Mouse (Mus musculus) midbrain, embryonic 16.5 days (tissue): ENCODE measurements around the gene Tmtc2. TPM values are rescaled to one million over a fixed set of nuclear protein-coding genes. Genes with fewer than 3 reads are reported as not detected.
A peak's percentile ranks its signal among the peaks of the same experiment; 100 is the strongest.

ENCODE experiments used
- ATAC-seq: fragments of 200-750 bp; cut with Nextera tagmentation; 2 replicates; pipeline ENCODE4 v1.8.0; 2017; ENCODE audit warnings: moderate TSS enrichment
- H3K27ac ChIP-seq: fragments of 300-500 bp; sonication (generic); 2 replicates; pipeline ENCODE4 v1.5.1; 2014; ENCODE audit warnings: mild to moderate bottlenecking, low read length, mixed read lengths
- H3K27me3 ChIP-seq: fragments of 300-500 bp; sonication (generic); 2 replicates; pipeline ENCODE4 v1.6.1; 2014; ENCODE audit warnings: low read depth, low read length, mixed read lengths; ENCODE audit not compliant: control insufficient read depth, insufficient read depth
- H3K36me3 ChIP-seq: fragments of 300-500 bp; sonication (generic); 2 replicates; pipeline ENCODE4 v1.6.1; 2014; ENCODE audit warnings: mild to moderate bottlenecking, low read length, moderate library complexity, mixed read lengths; ENCODE audit not compliant: control insufficient read depth, insufficient read depth
- H3K4me1 ChIP-seq: fragments of 300-500 bp; sonication (generic); 2 replicates; pipeline ENCODE4 v1.6.1; 2014; ENCODE audit warnings: mild to moderate bottlenecking, low read length, mixed read lengths; ENCODE audit not compliant: control insufficient read depth, insufficient read depth
- H3K4me2 ChIP-seq: fragments of 300-500 bp; sonication (generic); 2 replicates; pipeline ENCODE4 v1.6.1; 2014; ENCODE audit warnings: mild to moderate bottlenecking, low read length, mixed read lengths
- H3K4me3 ChIP-seq: fragments of 300-500 bp; sonication (generic); 2 replicates; pipeline ENCODE4 v1.5.1; 2014; ENCODE audit warnings: low read depth, mild to moderate bottlenecking, low read length, moderate library complexity, mixed read lengths
- H3K9ac ChIP-seq: fragments of 300-500 bp; sonication (generic); 2 replicates; pipeline ENCODE4 v1.6.1; 2014; ENCODE audit warnings: low read depth, low read length, mixed read lengths
- H3K9me3 ChIP-seq: fragments of 300-500 bp; sonication (generic); replicated peaks from 2 replicates; pipeline ENCODE4 v1.6.1; 2014; ENCODE audit warnings: mild to moderate bottlenecking, low read length, mixed read lengths; ENCODE audit not compliant: control insufficient read depth, poor library complexity, severe bottlenecking
- WGBS: fragments of 180-500 bp; shearing (Covaris S2); extraction: QIAGEN DNeasy Blood & Tissue Kit; methylation state at CpG from one replicate; pipeline ENCODE4 v1.1.7; 2014; 5-methylcytosine and 5-hydroxymethylcytosine counted together
- polyA plus RNA-seq: library from polyadenylated mRNA; unstranded; fragments of >200 nt; fragmentation: Nextera tagmentation; extraction: Ambion mirVana; gene quantifications from 2 replicates; pipeline ENCODE4 v1.2.1, GENCODE M21; 2015

Tmtc2 gene
- polyA plus RNA-seq, 1 experiment from 2014 or later = 6.4 TPM

GRCm38 (mm10) chr10:105230416-105230815 is 343.8 kb downstream of the Tmtc2 start:
- Histone ChIP-seq H3K27me3 (no peaks in the 10 kb centered on the region), H3K27ac (no peak overlapping the region), H3K4me1 (no peaks in the 10 kb centered on the region), H3K9me3 (no peaks in the 10 kb centered on the region), H3K9ac (no peak overlapping the region), H3K4me2 (no peak overlapping the region), H3K36me3 (no peaks in the 10 kb centered on the region; the same call in 1 of the 2 replicates), H3K4me3 (no peak overlapping the region)
- ATAC-seq = no peak
- WGBS = 88% methylated on average over 7 of the region's 7 CpGs

GRCm38 (mm10) chr10:105228623-105229022 is 345.6 kb downstream of the Tmtc2 start:
- Histone ChIP-seq H3K4me3 (no peak overlapping the region), H3K27me3 (no peaks in the 10 kb centered on the region), H3K9ac (no peak overlapping the region), H3K4me2 (no peak overlapping the region), H3K27ac (no peak overlapping the region), H3K9me3 (no peaks in the 10 kb centered on the region), H3K4me1 (no peaks in the 10 kb centered on the region), H3K36me3 (no peaks in the 10 kb centered on the region; the same call in 1 of the 2 replicates)
- 87% methylated on average over 2 of the region's 2 CpGs for WGBS
- no peak for ATAC-seq

- WGBS = 75% methylated on average over 5 of the region's 5 CpGs
- H3K9ac ChIP-seq = no peak overlapping the region
- no peak overlapping the region for H3K27ac ChIP-seq
- H3K27me3 ChIP-seq = no peaks in the 10 kb centered on the region
- H3K4me3 ChIP-seq = no peak overlapping the region
- H3K9me3 ChIP-seq = no peaks in the 10 kb centered on the region
- no peaks in the 10 kb centered on the region for H3K4me1 ChIP-seq
- no peak overlapping the region for H3K4me2 ChIP-seq
- no peaks in the 10 kb centered on the region; the same call in 1 of the 2 replicates for H3K36me3 ChIP-seq
- no peak for ATAC-seq
Observed at GRCm38 (mm10) chr10:105227631-105228030, 346.6 kb downstream of the Tmtc2 start.

GRCm38 (mm10) chr10:105225714-105226113 is 348.5 kb downstream of the Tmtc2 start:
- H3K4me1 ChIP-seq = no peaks in the 10 kb centered on the region
- no peak overlapping the region for H3K4me2 ChIP-seq
- no peaks in the 10 kb centered on the region for H3K36me3 ChIP-seq
- 90% methylated on average over 6 of the region's 6 CpGs for WGBS
- H3K27ac ChIP-seq = no peak overlapping the region
- H3K9ac ChIP-seq = no peak overlapping the region
- no peaks in the 10 kb centered on the region for H3K9me3 ChIP-seq
- no peak for ATAC-seq
- H3K4me3 ChIP-seq = no peak overlapping the region
- H3K27me3 ChIP-seq = no peaks in the 10 kb centered on the region

- Histone ChIP-seq H3K4me1 (no peaks in the 10 kb centered on the region), H3K27me3 (no peaks in the 10 kb centered on the region), H3K9me3 (no peaks in the 10 kb centered on the region), H3K4me3 (no peak overlapping the region), H3K36me3 (no peaks in the 10 kb centered on the region), H3K9ac (no peak overlapping the region), H3K27ac (no peak overlapping the region), H3K4me2 (no peak overlapping the region)
- 96% methylated on average over 5 of the region's 5 CpGs for WGBS
- ATAC-seq = no peak
Observed at GRCm38 (mm10) chr10:105222904-105223303, 351.3 kb downstream of the Tmtc2 start.

GRCm38 (mm10) chr10:105201491-105201890 is 372.8 kb downstream of the Tmtc2 start:
- Histone ChIP-seq H3K9me3 (no peaks in the 10 kb centered on the region), H3K4me1 (no peaks in the 10 kb centered on the region), H3K9ac (no peak overlapping the region), H3K4me2 (no peak overlapping the region), H3K4me3 (no peak overlapping the region), H3K27me3 (no peaks in the 10 kb centered on the region), H3K36me3 (no peaks in the 10 kb centered on the region), H3K27ac (no peak overlapping the region)
- 77% methylated on average over 10 of the region's 10 CpGs for WGBS
- ATAC-seq = no peak

- ATAC-seq = no peak; the same call in 1 of the 2 replicates
- no peak overlapping the region for H3K4me2 ChIP-seq
- no peaks in the 10 kb centered on the region for H3K9me3 ChIP-seq
- no peaks in the 10 kb centered on the region for H3K4me1 ChIP-seq
- H3K27me3 ChIP-seq = no peaks in the 10 kb centered on the region
- H3K36me3 ChIP-seq = no peaks in the 10 kb centered on the region
- 57% methylated on average over 2 of the region's 2 CpGs for whole genome bisulfite sequencing
- H3K27ac ChIP-seq = no peak overlapping the region
- no peak overlapping the region for H3K9ac ChIP-seq
- no peak overlapping the region for H3K4me3 ChIP-seq
Observed at GRCm38 (mm10) chr10:105200678-105201077, 373.6 kb downstream of the Tmtc2 start.

GRCm38 (mm10) chr10:105200092-105200491 is 374.2 kb downstream of the Tmtc2 start:
- Histone ChIP-seq H3K9ac (no peak overlapping the region), H3K27ac (no peak overlapping the region), H3K9me3 (no peaks in the 10 kb centered on the region), H3K27me3 (no peaks in the 10 kb centered on the region), H3K36me3 (no peaks in the 10 kb centered on the region), H3K4me3 (no peak overlapping the region), H3K4me1 (no peaks in the 10 kb centered on the region), H3K4me2 (no peak overlapping the region)
- ATAC-seq = peak; percentile 67
- WGBS = 6% methylated on average over 4 of the region's 4 CpGs

GRCm38 (mm10) chr10:105199515-105199914 is 374.7 kb downstream of the Tmtc2 start:
- no peaks in the 10 kb centered on the region for H3K9me3 ChIP-seq
- no peak overlapping the region for H3K9ac ChIP-seq
- no peaks in the 10 kb centered on the region for H3K27me3 ChIP-seq
- 36% methylated on average over 5 of the region's 5 CpGs for WGBS
- H3K36me3 ChIP-seq = no peaks in the 10 kb centered on the region
- no peaks in the 10 kb centered on the region for H3K4me1 ChIP-seq
- ATAC-seq = no peak
- no peak overlapping the region for H3K4me2 ChIP-seq
- H3K27ac ChIP-seq = no peak overlapping the region
- H3K4me3 ChIP-seq = no peak overlapping the region
